Mouse (Mus musculus) urinary bladder, adult 18-20 months (tissue): ENCODE results near the gene Rhox4a.
"Not testable (repeated sequence)": the region's sequence is repeated elsewhere in the genome, so short reads cannot be mapped to it uniquely, and the experiment has no call there.

Source experiments
- DNase-seq, 2 experiments: peaks; one replicate each; pipeline ENCODE4 v3.0.0; 2022; ENCODE audit warnings: low spot score in 2 of 2, mixed read lengths in 2 of 2

Gene Rhox4a

GRCm38 (mm10) chrX:37265038-37265437, at the start of gene Rhox4a:
Rhox4a (plus strand) TSS chrX:37265338.
- not testable (repeated sequence) for DNase-seq

GRCm38 (mm10) chrX:37222158-37222557, 43.0 kb upstream of the Rhox4a start, which contains the start of gene Rhox1:
Rhox1 (minus strand) TSS chrX:37222258.
- not testable (repeated sequence) for DNase-seq

GRCm38 (mm10) chrX:37244676-37245075, 20.5 kb upstream of the Rhox4a start, which contains the start of gene Rhox2a:
Rhox2a (plus strand) TSS chrX:37244976.
- not testable (repeated sequence) for DNase-seq

GRCm38 (mm10) chrX:37249619-37250018, 15.5 kb upstream of the Rhox4a start, which contains the start of gene Rhox3a:
Rhox3a (plus strand) TSS chrX:37249919.
- not testable (repeated sequence) for DNase-seq
